Mouse (Mus musculus) gastrocnemius, postnatal 4 days (tissue): ENCODE results near the gene Cnpy3. TPM values are rescaled to one million over a fixed set of nuclear protein-coding genes. Genes with fewer than 3 reads are reported as not detected.

Source experiments
- total RNA-seq, 2 experiments: library from RNA; stranded (reverse); gene quantifications; 2 replicates each; pipeline ENCODE4 v1.2.3; 2021

Gene Cnpy3
- total RNA-seq, 2 experiments from 2014 or later: 26.4 to 27.8 TPM

Other genes starting within 250 kb of the Cnpy3 start
- gene Cul9, start 205.8 kb downstream of the Cnpy3 start, total RNA-seq: 10 to 100 TPM; 13.5 to 15.0 TPM
- 10 to 100 TPM; 81.5 to 84.4 TPM for gene Srf, start 196.0 kb downstream of the Cnpy3 start, total RNA-seq
- 10 to 100 TPM; 46.2 to 50.0 TPM for gene Ptk7, start 122.7 kb downstream of the Cnpy3 start, total RNA-seq
- gene Klc4, start 106.2 kb downstream of the Cnpy3 start, total RNA-seq: 10 to 100 TPM; 21.6 to 24.1 TPM
- 100 to 1,000 TPM; 104 to 107 TPM for gene Mrpl2, start 106.0 kb downstream of the Cnpy3 start, total RNA-seq
- 100 to 1,000 TPM; 100 to 101 TPM for gene Cul7, start 101.9 kb downstream of the Cnpy3 start, total RNA-seq
- 10 to 100 TPM; 17.9 to 21.6 TPM for gene Rrp36, start 77.9 kb downstream of the Cnpy3 start, total RNA-seq
- gene Mea1, start 73.4 kb downstream of the Cnpy3 start, total RNA-seq: 10 to 100 TPM; 72.3 to 75.8 TPM
- gene Klhdc3, start 71.3 kb downstream of the Cnpy3 start, total RNA-seq: 100 to 1,000 TPM; 191 to 192 TPM
- gene Ppp2r5d, start 47.1 kb downstream of the Cnpy3 start, total RNA-seq: 10 to 100 TPM; 55.4 to 58.1 TPM
- 10 to 100 TPM; 17.6 to 19.6 TPM for gene Pex6, start 40.8 kb downstream of the Cnpy3 start, total RNA-seq
- under 1 TPM; 0.44 to 0.52 TPM for gene Gnmt, start 23.0 kb downstream of the Cnpy3 start, total RNA-seq
- gene Ptcra, start 11.5 kb upstream of the Cnpy3 start, total RNA-seq: not detected
- 10 to 100 TPM; 34.7 to 43.2 TPM for gene 2310039H08Rik, start 20.4 kb upstream of the Cnpy3 start, total RNA-seq
- gene Rpl7l1, start 30.5 kb upstream of the Cnpy3 start, total RNA-seq: 10 to 100 TPM; 71.1 to 76.2 TPM
- 10 to 100 TPM; 17.0 to 17.6 TPM for gene Bicral, start 106.3 kb upstream of the Cnpy3 start, total RNA-seq
- gene Tbcc, start 138.5 kb upstream of the Cnpy3 start, total RNA-seq: 10 to 100 TPM; 24.7 to 27.0 TPM
- not detected for gene Prph2, start 158.2 kb upstream of the Cnpy3 start, total RNA-seq